Mouse (Mus musculus) kidney, postnatal 0 days (tissue): ENCODE results near the gene Neurl1b. TPM values are rescaled to one million over a fixed set of nuclear protein-coding genes. Genes with fewer than 3 reads are reported as not detected.

Experiments
- ATAC-seq: fragments of 200-750 bp; cut with Nextera tagmentation; replicated peaks from 2 replicates; pipeline ENCODE4 v1.8.0; 2017; ENCODE audit warnings: low read depth, moderate number of reproducible peaks, moderate TSS enrichment, moderate library complexity; ENCODE audit not compliant: low FRiP score
- DNase-seq: peaks from one replicate; pipeline ENCODE4 v3.0.0-alpha.2; 2016; ENCODE audit warnings: low spot score
- H3K27ac ChIP-seq: fragments of 300-500 bp; sonication (generic); 2 replicates; pipeline ENCODE4 v1.5.1; 2014; ENCODE audit warnings: mild to moderate bottlenecking
- H3K27me3 ChIP-seq: fragments of 300-500 bp; sonication (generic); 2 replicates; pipeline ENCODE4 v1.6.1; 2014; ENCODE audit warnings: low read length, mixed read lengths; ENCODE audit not compliant: insufficient read depth
- H3K36me3 ChIP-seq: fragments of 300-500 bp; sonication (generic); 2 replicates; pipeline ENCODE4 v1.6.1; 2014; ENCODE audit warnings: low read length, mixed read lengths; ENCODE audit not compliant: insufficient read depth
- H3K4me1 ChIP-seq: fragments of 300-500 bp; sonication (generic); replicated peaks from 2 replicates; pipeline ENCODE4 v1.6.1; 2014; ENCODE audit warnings: antibody characterized with exemption, low read length, mixed read lengths; ENCODE audit not compliant: insufficient read depth
- H3K4me2 ChIP-seq: fragments of 300-500 bp; sonication (generic); 2 replicates; pipeline ENCODE4 v1.6.1; 2014; ENCODE audit warnings: mild to moderate bottlenecking, low read length, moderate library complexity, mixed read lengths
- H3K4me3 ChIP-seq: fragments of 300-500 bp; sonication (generic); replicated peaks from 2 replicates; pipeline ENCODE4 v1.5.1; 2014; ENCODE audit warnings: low read depth, low read length
- H3K9ac ChIP-seq: fragments of 300-500 bp; sonication (generic); 2 replicates; pipeline ENCODE4 v1.6.1; 2014; ENCODE audit warnings: low read depth, low read length
- H3K9me3 ChIP-seq: fragments of 300-500 bp; sonication (generic); replicated peaks from 2 replicates; pipeline ENCODE4 v1.6.1; 2016; ENCODE audit warnings: low read length, inconsistent platforms, mixed read lengths
- CTCF ChIP-seq: IDR thresholded peaks from 2 replicates; pipeline ENCODE4 v1.5.1; 2016; ENCODE audit warnings: antibody characterized with exemption, low read depth, mild to moderate bottlenecking, moderate library complexity
- WGBS: fragments of 180-500 bp; shearing (Covaris S2); extraction: QIAGEN DNeasy Blood & Tissue Kit; methylation state at CpG from one replicate; pipeline ENCODE4 v1.1.7; 2014; 5-methylcytosine and 5-hydroxymethylcytosine counted together
- polyA plus RNA-seq: library from polyadenylated mRNA; unstranded; fragments of >200 nt; fragmentation: Nextera tagmentation; extraction: Ambion mirVana; gene quantifications from 2 replicates; pipeline ENCODE4 v1.2.1, GENCODE M21; 2015

Neurl1b gene
- polyA plus RNA-seq, 1 experiment from 2014 or later = 1.6 TPM

DNA sequence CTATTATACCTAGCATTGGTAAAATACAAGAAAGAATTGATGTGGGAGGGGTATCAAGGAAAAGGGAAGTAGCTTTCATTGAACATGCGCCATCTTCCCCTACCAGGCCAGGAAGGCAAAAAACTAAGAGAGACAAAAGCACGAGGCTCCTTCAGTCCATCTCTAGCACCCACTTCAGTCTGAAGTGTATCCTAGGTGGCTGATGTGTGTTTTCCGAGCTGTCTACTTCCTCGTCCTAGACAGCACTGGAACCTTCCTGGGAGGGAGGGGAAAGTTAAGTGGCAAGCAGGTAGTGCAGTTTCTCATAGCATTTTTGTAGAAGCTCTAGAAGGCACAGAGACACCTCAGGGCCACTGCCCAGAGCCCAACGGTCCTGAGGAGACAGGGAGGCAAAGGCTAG lies 31.9 kb upstream of the Neurl1b start:
- no peaks in the 10 kb centered on the region for H3K9me3 ChIP-seq
- no peak overlapping the region for H3K9ac ChIP-seq
- ATAC-seq (no peak), DNase-seq (no peak)
- H3K4me1 ChIP-seq = peaks cover 23% of the 10 kb centered on the region
- no peak overlapping the region for H3K4me3 ChIP-seq
- H3K27ac ChIP-seq = no peak overlapping the region
- no peak for TF ChIP-seq CTCF
- H3K27me3 ChIP-seq = no peaks in the 10 kb centered on the region
- H3K36me3 ChIP-seq = no peaks in the 10 kb centered on the region
- no peak overlapping the region for H3K4me2 ChIP-seq
- 80% methylated on average over 5 of the region's 5 CpGs for WGBS

DNA sequence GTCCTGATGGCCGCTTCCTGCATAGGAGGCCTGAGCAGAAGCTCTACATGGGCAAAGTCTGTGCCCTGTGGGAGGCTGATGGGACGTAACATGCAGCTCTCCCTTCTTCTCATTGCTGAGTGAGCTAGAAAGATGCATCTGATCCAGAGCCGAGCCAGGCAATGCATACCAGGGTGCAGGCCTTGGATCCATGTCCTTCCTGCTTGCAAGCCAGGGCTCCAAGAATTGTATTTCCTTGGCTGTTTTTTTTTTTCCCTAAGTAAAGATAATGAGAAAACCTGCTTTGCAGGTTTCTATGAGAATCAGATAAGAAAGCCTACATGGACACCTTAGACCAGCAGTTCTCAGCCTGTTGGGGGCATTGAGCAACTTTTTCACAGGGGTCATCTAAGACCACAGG lies 30.5 kb upstream of the Neurl1b start:
- Histone ChIP-seq H3K27ac (no peak overlapping the region), H3K4me2 (no peak overlapping the region), H3K36me3 (no peaks in the 10 kb centered on the region), H3K9ac (no peak overlapping the region), H3K27me3 (no peaks in the 10 kb centered on the region), H3K4me3 (no peak overlapping the region), H3K9me3 (no peaks in the 10 kb centered on the region), H3K4me1 (peaks cover 23% of the 10 kb centered on the region)
- DNase-seq = no peak
- no peak for ATAC-seq
- WGBS = 86% methylated on average over 3 of the region's 3 CpGs
- TF ChIP-seq CTCF = no peak

DNA sequence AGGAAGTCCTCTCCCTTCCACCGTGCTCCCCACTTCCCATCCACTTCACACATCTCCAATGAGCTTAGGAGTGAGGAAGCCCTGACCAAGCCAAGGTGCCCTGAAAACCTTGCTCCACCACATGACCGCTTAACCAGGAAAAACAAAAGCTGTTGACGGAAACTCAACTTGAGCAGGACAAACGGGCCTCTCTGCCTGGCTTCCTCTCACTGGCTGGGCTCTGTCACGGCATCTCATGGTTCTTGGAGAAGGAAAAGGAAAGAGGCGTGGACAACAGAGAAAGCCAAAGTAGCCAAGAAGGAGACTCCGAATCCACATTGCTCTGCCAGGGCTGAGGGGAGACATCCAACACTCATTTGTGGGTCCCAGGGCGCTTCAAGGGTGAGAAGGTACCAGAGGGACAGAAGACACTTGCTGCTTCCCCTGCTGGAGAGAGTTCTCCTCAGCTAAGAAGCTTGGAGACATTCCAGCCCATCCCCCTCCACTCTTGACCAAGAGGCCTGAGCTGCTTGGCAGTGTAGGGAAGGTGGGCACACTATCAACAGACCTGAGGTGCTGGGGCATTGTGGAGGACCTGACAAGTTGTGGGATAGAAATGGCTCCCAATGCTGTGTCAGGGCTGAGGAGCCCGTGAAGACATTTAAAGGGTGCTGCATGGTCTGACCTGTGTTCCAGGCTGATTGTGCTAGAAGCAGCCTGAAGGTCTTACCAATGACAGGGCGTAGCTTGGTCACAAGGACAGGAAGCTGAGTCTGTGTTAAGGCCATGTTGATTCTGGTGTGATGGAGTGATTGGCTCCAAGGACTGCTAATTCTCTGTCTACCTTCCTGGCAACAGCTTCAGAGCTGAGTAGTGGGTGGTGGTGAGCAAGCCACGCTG lies 29.1 kb upstream of the Neurl1b start:
- WGBS = 78% methylated on average over 11 of the region's 11 CpGs
- no peak for TF ChIP-seq CTCF
- Histone ChIP-seq H3K4me3 (no peak overlapping the region), H3K4me2 (no peak overlapping the region), H3K9me3 (no peaks in the 10 kb centered on the region), H3K36me3 (no peaks in the 10 kb centered on the region), H3K9ac (no peak overlapping the region), H3K4me1 (peaks cover 19% of the 10 kb centered on the region), H3K27me3 (no peaks in the 10 kb centered on the region), H3K27ac (peak overlapping the region; percentile 58)
- ATAC-seq (no peak), DNase-seq (no peak)

DNA sequence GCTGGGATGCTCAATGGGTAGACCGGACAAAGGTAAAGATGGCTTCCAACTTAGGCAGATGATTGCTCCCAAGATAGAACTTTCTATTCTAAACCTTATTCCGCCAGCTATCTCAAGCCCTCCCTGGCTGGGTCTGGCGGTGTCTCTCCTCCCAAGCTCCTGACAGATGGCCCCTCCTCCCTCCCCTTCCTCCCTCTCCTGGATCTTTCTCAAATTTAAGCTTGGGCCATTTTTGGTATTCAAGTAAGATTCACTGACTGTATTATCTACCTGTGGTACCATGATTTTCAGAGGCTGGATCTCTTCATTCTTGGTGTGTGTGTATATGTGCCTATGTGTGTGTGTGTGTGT lies 28.5 kb upstream of the Neurl1b start:
- TF ChIP-seq CTCF = no peak
- Histone ChIP-seq H3K4me1 (peaks cover 12% of the 10 kb centered on the region), H3K9ac (no peak overlapping the region), H3K4me3 (no peak overlapping the region), H3K9me3 (no peaks in the 10 kb centered on the region), H3K27me3 (no peaks in the 10 kb centered on the region), H3K4me2 (no peak overlapping the region), H3K27ac (no peak overlapping the region; the same call in 1 of the 2 replicates), H3K36me3 (no peaks in the 10 kb centered on the region)
- 90% methylated on average over 3 of the region's 3 CpGs for WGBS
- no peak for ATAC-seq
- no peak for DNase-seq

DNA sequence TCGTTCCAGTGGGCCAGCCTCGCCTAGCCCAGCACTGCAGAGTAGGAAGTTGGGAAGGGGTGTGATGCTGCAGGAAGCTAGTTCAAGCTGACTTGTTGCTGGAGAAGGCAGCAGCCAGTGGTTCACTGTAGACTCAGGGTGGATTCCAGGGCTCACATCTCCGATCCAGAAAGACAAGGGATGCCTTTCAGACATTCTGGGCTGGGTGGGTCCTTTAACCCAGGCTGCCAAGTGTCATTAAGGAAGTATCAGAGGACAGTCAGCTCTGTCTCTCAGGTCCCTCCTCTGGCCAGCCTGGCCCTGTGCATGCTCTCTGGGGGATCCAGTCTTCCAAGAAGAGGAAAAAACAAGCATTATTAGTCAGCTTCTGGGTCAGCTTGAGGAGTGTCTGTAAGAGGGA lies 26.5 kb upstream of the Neurl1b start:
- ATAC-seq (no peak), DNase-seq (no peak)
- Histone ChIP-seq H3K27ac (no peak overlapping the region), H3K9me3 (no peaks in the 10 kb centered on the region), H3K36me3 (no peaks in the 10 kb centered on the region), H3K27me3 (no peaks in the 10 kb centered on the region), H3K9ac (no peak overlapping the region), H3K4me3 (no peak overlapping the region), H3K4me1 (no peaks in the 10 kb centered on the region; the same call in 1 of the 2 replicates), H3K4me2 (no peak overlapping the region)
- TF ChIP-seq CTCF = no peak
- 65% methylated on average over 3 of the region's 3 CpGs for WGBS

DNA sequence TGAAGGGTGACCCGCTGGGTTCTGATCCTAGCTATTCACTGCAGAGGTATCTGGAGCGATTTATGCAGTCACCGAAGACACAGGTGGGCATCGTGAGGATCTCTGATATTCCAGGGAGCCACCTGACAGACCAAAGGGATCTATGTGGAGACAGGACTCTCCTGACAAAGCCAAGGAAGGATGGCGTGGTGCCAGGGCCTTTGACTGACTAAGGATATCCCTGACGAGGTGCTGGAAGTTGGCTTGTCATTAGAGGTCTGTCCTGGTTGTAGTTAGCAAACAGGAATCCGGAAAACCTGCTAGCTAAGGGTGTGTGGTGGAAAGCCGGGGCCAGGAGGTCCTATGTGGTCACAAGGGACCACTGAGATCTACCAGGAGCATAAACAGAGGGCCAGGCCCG lies 25.4 kb upstream of the Neurl1b start:
- ATAC-seq (no peak), DNase-seq (no peak)
- TF ChIP-seq CTCF = no peak

More for the DNA sequence above, 25.4 kb upstream of the Neurl1b start:
- no peaks in the 10 kb centered on the region for H3K9me3 ChIP-seq
- WGBS = 81% methylated on average over 9 of the region's 9 CpGs
- H3K4me3 ChIP-seq = no peak overlapping the region
- H3K36me3 ChIP-seq = no peaks in the 10 kb centered on the region
- no peaks in the 10 kb centered on the region for H3K27me3 ChIP-seq
- no peaks in the 10 kb centered on the region; the same call in 1 of the 2 replicates for H3K4me1 ChIP-seq
- H3K9ac ChIP-seq = no peak overlapping the region
- no peak overlapping the region for H3K4me2 ChIP-seq
- H3K27ac ChIP-seq = no peak overlapping the region
